Mouse (Mus musculus): ENCODE measurements around the gene Gm13696. TPM values are rescaled to one million over a fixed set of nuclear protein-coding genes. Genes with fewer than 3 reads are reported as not detected.

Gene Gm13696
- polyA plus RNA-seq, 1 experiment from 2014 or later = 0.09 TPM

Other genes with a start within 250 kb of the Gm13696 start
- gene Itgav, start 248.7 kb upstream of the Gm13696 start, polyA plus RNA-seq (2015; fragmentation: Nextera tagmentation; extraction: Ambion mirVana) = 76.4 and 83.1 TPM in 2 replicates
- gene Fam171b, start 160.5 kb upstream of the Gm13696 start, polyA plus RNA-seq (2015; fragmentation: Nextera tagmentation; extraction: Ambion mirVana) = 10.5 and 13.6 TPM in 2 replicates
- not detected in 2 replicates for gene Zswim2, start 31.9 kb upstream of the Gm13696 start, polyA plus RNA-seq (2015; fragmentation: Nextera tagmentation; extraction: Ambion mirVana)
- 0.09 TPM in 1 of 2 replicates, not detected in the other for gene Gm13698, start 17.4 kb upstream of the Gm13696 start, polyA plus RNA-seq (2015; fragmentation: Nextera tagmentation; extraction: Ambion mirVana)
- gene Gm13693, start 11.6 kb upstream of the Gm13696 start, polyA plus RNA-seq (2015; fragmentation: Nextera tagmentation; extraction: Ambion mirVana) = 0.09 TPM in 1 of 2 replicates, not detected in the other
- 0.09 TPM in 1 of 2 replicates, not detected in the other for gene Gm13695, start 5.8 kb upstream of the Gm13696 start, polyA plus RNA-seq (2015; fragmentation: Nextera tagmentation; extraction: Ambion mirVana)
- gene Gm13694, start 5.8 kb downstream of the Gm13696 start, polyA plus RNA-seq (2015; fragmentation: Nextera tagmentation; extraction: Ambion mirVana) = 0.09 TPM in 1 of 2 replicates, not detected in the other
- gene Gm13697, start 11.6 kb downstream of the Gm13696 start, polyA plus RNA-seq (2015; fragmentation: Nextera tagmentation; extraction: Ambion mirVana) = 0.09 TPM in 1 of 2 replicates, not detected in the other
- gene Gm13691, start 17.4 kb downstream of the Gm13696 start, polyA plus RNA-seq (2015; fragmentation: Nextera tagmentation; extraction: Ambion mirVana) = 0.09 TPM in 1 of 2 replicates, not detected in the other